Mouse (Mus musculus): ENCODE data around the gene Phrf1.

DNA sequence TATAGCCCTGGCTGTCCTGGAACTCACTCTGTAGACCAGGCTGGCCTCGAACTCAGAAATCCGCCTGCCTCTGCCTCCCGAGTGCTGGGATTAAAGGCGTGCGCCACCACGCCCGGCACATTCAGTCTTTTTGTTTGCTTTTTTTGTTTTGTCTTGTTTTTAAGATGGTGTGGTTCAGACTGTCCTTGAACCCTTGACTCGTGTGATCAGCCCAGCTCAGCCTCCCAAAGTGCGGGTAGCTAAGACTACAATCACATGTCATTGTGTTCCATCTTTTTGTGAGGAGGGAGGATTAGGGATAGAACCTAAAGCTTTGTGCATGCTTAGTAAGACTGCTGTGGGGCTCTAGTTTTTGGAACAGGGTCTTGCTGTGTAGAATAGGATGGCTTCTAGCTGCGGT is 3.0 kb downstream of the Phrf1 start:
- TF ChIP-seq CTCF (IDR thresholded peaks at IDR 0.05), result no peak
- no peak for TF ChIP-seq EP300 (IDR thresholded peaks at IDR 0.05; ENCODE audit: insufficient read depth, low read depth, low read length)
